Mouse (Mus musculus): ENCODE results near the gene Prkn. TPM values are rescaled to one million over a fixed set of nuclear protein-coding genes. Genes with fewer than 3 reads are reported as not detected.

Prkn gene
- total and polyA plus RNA-seq, 3 experiments, result 4.5 to 10.6 (median 10.3) TPM

DNA sequence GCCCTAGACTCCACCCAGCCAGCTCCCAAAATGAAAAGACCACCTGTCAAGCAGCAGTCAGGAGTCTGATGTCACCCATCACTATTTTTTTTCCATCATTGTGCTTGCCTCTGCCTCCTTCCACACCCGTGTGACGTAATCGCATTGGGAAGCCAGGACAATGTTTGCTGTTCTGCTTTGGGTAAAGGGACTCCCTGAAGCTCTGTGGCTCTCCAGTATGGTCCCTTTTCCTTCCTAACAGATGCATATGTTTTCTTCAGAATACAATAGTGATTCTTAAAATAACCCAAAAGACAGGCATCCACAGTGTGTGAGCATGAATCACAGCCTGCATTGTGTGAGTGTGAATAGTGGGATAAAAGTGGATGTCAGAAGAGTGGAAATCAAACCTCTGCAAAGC lies 1222.7 kb downstream of the Prkn start:
- Histone ChIP-seq H3K4me1 (ENCODE audit: control insufficient read depth, insufficient read depth, low read length) (no peaks in the 10 kb centered on the region), H3K27me3 (ENCODE audit: control insufficient read depth, insufficient read depth, low read length) (no peaks in the 10 kb centered on the region), H3K27ac (no peak overlapping the region), H3K36me3 (ENCODE audit: control insufficient read depth, insufficient read depth, low read length) (no peaks in the 10 kb centered on the region), H3K9ac (ENCODE audit: low read depth, low read length) (no peak overlapping the region), H3K79me2 (replicated peaks; ENCODE audit: control insufficient read depth, insufficient read depth, low read length) (no peaks in the 10 kb centered on the region), H3K4me3 (no peak overlapping the region)
- TF ChIP-seq EP300 (IDR thresholded peaks at IDR 0.05; ENCODE audit: insufficient read depth, low read depth, low read length) (no peak), POLR2A (IDR thresholded peaks at IDR 0.05; ENCODE audit: insufficient read depth, low read depth, low read length) (no peak), CTCF (IDR thresholded peaks at IDR 0.05) (no peak)
- 55% methylated on average over 3 of the region's 3 CpGs for WGBS
- intact Hi-C loops (cut with DNase I), result no loop called here
- DNase-seq, result no peak

DNA sequence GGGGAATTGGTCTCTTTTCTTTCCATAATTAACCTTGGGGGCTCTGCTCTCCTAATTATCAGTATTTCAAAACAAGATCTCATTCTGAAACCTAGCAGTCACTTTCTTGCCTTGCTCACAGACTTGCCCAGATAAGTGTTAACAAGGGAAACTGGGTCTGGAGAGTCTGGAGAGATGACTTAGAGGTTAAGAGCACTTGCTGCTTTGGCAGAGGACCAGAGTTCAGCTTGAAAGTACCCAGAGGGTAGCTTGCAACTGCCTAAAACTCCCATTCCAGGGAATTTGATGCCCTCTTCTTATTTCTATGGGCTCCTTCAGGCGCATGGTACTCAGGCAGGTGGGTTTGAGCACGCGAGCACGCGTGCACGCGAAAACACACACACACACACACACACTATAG lies 1223.3 kb downstream of the Prkn start:
- no peak overlapping the region for H3K27ac ChIP-seq
- no peak overlapping the region for H3K9ac ChIP-seq (ENCODE audit: low read depth, low read length)
- DNase-seq, result no peak
- no peaks in the 10 kb centered on the region for H3K36me3 ChIP-seq (ENCODE audit: control insufficient read depth, insufficient read depth, low read length)
- no peaks in the 10 kb centered on the region for H3K4me1 ChIP-seq (ENCODE audit: control insufficient read depth, insufficient read depth, low read length)
- no peak overlapping the region for H3K4me3 ChIP-seq
- no peaks in the 10 kb centered on the region for H3K27me3 ChIP-seq (ENCODE audit: control insufficient read depth, insufficient read depth, low read length)
- H3K79me2 ChIP-seq (replicated peaks; ENCODE audit: control insufficient read depth, insufficient read depth, low read length), result no peaks in the 10 kb centered on the region
- intact Hi-C loops (cut with DNase I), result no loop called here
- no peak for TF ChIP-seq CTCF (IDR thresholded peaks at IDR 0.05)
- TF ChIP-seq EP300 (IDR thresholded peaks at IDR 0.05; ENCODE audit: insufficient read depth, low read depth, low read length), result no peak
- no peak for TF ChIP-seq POLR2A (IDR thresholded peaks at IDR 0.05; ENCODE audit: insufficient read depth, low read depth, low read length)
- 95% methylated on average over 7 of the region's 7 CpGs for WGBS

DNA sequence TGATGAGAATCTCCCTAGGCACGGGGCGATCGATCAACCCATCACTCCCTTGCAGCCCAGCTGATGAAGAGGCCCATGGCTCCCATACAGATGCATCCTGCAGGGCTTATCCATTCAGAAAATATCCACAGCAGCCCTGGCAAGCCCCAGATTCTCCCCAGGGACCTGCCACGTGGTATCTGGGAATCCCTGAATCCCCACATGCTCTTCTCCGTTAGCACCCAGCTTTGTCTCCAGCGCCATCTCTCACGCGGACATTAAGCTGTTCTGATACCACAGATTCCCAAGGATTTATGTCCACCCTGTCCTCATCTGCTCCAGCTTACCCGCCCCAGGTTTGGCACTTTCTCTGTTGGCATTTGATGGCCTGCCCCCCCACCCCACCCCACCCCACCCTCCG lies 1225.9 kb downstream of the Prkn start:
- Histone ChIP-seq H3K79me2 (replicated peaks; ENCODE audit: control insufficient read depth, insufficient read depth, low read length) (no peaks in the 10 kb centered on the region), H3K36me3 (ENCODE audit: control insufficient read depth, insufficient read depth, low read length) (no peaks in the 10 kb centered on the region), H3K9ac (ENCODE audit: low read depth, low read length) (no peak overlapping the region), H3K27ac (no peak overlapping the region), H3K4me3 (no peak overlapping the region), H3K4me1 (ENCODE audit: control insufficient read depth, insufficient read depth, low read length) (no peaks in the 10 kb centered on the region), H3K27me3 (ENCODE audit: control insufficient read depth, insufficient read depth, low read length) (no peaks in the 10 kb centered on the region)
- intact Hi-C loops (cut with DNase I), result no loop called here
- WGBS, result 73% methylated on average over 10 of the region's 10 CpGs
- TF ChIP-seq POLR2A (IDR thresholded peaks at IDR 0.05; ENCODE audit: insufficient read depth, low read depth, low read length), result no peak
- TF ChIP-seq CTCF (IDR thresholded peaks at IDR 0.05), result no peak
- no peak for TF ChIP-seq EP300 (IDR thresholded peaks at IDR 0.05; ENCODE audit: insufficient read depth, low read depth, low read length)
- DNase-seq, result no peak

DNA sequence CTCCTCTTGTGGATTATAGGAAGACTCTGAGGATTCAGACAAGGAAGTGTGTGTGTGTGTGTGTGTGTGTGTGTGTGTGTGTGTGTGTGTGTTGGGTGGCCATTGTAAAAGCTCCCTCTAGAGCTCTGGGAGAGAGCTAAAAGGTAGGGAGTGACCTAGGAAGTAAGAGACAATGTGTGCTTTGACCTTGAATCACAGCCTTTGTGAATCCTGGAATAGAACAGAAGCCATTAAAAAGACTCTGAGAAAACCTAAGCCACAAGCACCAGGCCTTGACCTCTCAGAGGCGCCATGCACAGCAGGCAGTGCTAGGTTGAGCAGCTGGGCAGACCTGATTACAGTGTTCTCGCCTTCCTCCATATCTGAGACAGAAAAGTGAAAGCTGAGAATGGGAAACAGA lies 1236.6 kb downstream of the Prkn start:
- intact Hi-C loops (cut with DNase I), result no loop called here
- no peaks in the 10 kb centered on the region for H3K36me3 ChIP-seq (ENCODE audit: control insufficient read depth, insufficient read depth, low read length)
- WGBS, result 58% methylated on average over 2 of the region's 2 CpGs
- H3K27me3 ChIP-seq (ENCODE audit: control insufficient read depth, insufficient read depth, low read length), result no peaks in the 10 kb centered on the region
- H3K79me2 ChIP-seq (replicated peaks; ENCODE audit: control insufficient read depth, insufficient read depth, low read length), result no peaks in the 10 kb centered on the region
- no peaks in the 10 kb centered on the region for H3K4me1 ChIP-seq (ENCODE audit: control insufficient read depth, insufficient read depth, low read length)
- no peak overlapping the region for H3K9ac ChIP-seq (ENCODE audit: low read depth, low read length)
- no peak for DNase-seq
- H3K4me3 ChIP-seq, result no peak overlapping the region
- H3K27ac ChIP-seq, result no peak overlapping the region
- TF ChIP-seq CTCF (IDR thresholded peaks at IDR 0.05) (no peak), EP300 (IDR thresholded peaks at IDR 0.05; ENCODE audit: insufficient read depth, low read depth, low read length) (no peak), POLR2A (IDR thresholded peaks at IDR 0.05; ENCODE audit: insufficient read depth, low read depth, low read length) (no peak)

DNA sequence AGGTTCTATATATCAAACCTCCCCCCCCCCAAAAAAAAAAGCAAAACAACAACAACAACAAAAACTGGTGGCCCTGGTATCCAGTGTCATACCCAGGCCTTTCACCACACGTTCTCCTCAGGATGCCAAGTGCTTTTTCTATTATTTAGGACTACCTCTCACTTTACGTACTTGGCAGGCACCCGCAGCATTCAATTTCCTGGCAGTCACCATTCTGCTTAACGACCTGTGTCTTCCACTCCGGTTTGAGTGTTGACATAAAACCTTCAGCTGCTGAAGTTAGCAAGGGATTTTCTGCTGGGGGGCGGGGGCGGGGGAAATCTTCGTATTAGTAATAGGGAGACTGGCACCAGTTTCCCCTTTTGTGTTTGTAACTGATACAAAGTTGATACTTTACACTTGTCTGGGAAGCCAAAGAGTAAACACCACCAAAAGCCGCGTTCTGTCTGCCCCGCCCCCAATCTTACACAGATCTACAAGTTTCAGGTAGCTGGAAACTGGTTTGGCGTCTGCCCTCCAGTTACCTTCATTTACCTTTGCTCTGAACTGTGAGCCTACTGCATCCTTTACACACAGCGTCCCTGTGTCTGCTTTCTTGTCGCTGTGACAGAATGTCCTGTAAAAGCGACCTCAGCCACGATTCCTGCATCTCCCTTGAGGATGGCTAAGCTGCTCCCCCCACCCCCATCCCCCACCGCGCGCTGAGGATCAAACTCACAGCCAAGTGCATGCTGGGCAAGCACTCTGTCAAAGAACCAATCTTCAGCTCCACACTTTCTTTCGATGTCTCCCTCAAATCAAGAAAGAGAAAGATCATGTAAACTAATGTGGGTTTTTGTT lies 1240.7 kb downstream of the Prkn start:
- no peaks in the 10 kb centered on the region for H3K27me3 ChIP-seq (ENCODE audit: control insufficient read depth, insufficient read depth, low read length)
- H3K4me3 ChIP-seq, result no peak overlapping the region
- H3K79me2 ChIP-seq (replicated peaks; ENCODE audit: control insufficient read depth, insufficient read depth, low read length), result no peaks in the 10 kb centered on the region
- DNase-seq, result no peak
- no peaks in the 10 kb centered on the region for H3K36me3 ChIP-seq (ENCODE audit: control insufficient read depth, insufficient read depth, low read length)
- no peaks in the 10 kb centered on the region for H3K4me1 ChIP-seq (ENCODE audit: control insufficient read depth, insufficient read depth, low read length)
- no peak overlapping the region for H3K9ac ChIP-seq (ENCODE audit: low read depth, low read length)
- TF ChIP-seq CTCF (IDR thresholded peaks at IDR 0.05), result no peak
- no peak for TF ChIP-seq EP300 (IDR thresholded peaks at IDR 0.05; ENCODE audit: insufficient read depth, low read depth, low read length)
- no peak for TF ChIP-seq POLR2A (IDR thresholded peaks at IDR 0.05; ENCODE audit: insufficient read depth, low read depth, low read length)
- intact Hi-C loops (cut with DNase I), result no loop called here
- H3K27ac ChIP-seq, result no peak overlapping the region
- 33% methylated on average over 20 of the region's 20 CpGs for WGBS

DNA sequence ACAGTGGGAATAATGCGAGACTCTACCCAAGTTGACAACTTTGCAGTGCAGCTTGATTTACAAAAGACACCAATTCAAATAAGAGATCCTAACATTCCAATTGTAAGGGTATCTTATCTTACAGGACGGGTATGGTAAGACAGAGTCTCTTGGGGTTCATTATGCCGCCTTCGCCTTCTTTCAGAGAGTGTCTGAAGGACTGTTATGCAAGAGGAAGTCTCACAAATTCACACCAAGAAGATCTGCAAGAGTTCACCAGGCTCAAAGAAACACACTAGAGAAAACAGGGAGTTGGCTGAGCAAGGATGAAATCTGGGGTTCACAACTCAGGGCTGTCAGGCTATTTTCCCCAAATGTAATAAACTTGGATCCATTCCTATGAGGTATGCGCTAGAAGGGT lies 1242.0 kb downstream of the Prkn start:
- no peak overlapping the region for H3K27ac ChIP-seq
- no peak overlapping the region for H3K9ac ChIP-seq (ENCODE audit: low read depth, low read length)
- H3K27me3 ChIP-seq (ENCODE audit: control insufficient read depth, insufficient read depth, low read length), result no peaks in the 10 kb centered on the region
- DNase-seq, result no peak
- H3K4me3 ChIP-seq, result no peak overlapping the region
- H3K4me1 ChIP-seq (ENCODE audit: control insufficient read depth, insufficient read depth, low read length), result no peaks in the 10 kb centered on the region
- no peaks in the 10 kb centered on the region for H3K79me2 ChIP-seq (replicated peaks; ENCODE audit: control insufficient read depth, insufficient read depth, low read length)
- intact Hi-C loops (cut with DNase I), result no loop called here
- H3K36me3 ChIP-seq (ENCODE audit: control insufficient read depth, insufficient read depth, low read length), result no peaks in the 10 kb centered on the region
- 65% methylated on average over 5 of the region's 5 CpGs for WGBS
- TF ChIP-seq POLR2A (IDR thresholded peaks at IDR 0.05; ENCODE audit: insufficient read depth, low read depth, low read length) (no peak), EP300 (IDR thresholded peaks at IDR 0.05; ENCODE audit: insufficient read depth, low read depth, low read length) (no peak), CTCF (IDR thresholded peaks at IDR 0.05) (no peak)
